Mouse (Mus musculus): Measurements from ENCODE around the gene Arhgap23. TPM values are rescaled to one million over a fixed set of nuclear protein-coding genes. Genes with fewer than 3 reads are reported as not detected.

The Arhgap23 gene
- polyA plus RNA-seq, 1 experiment, result 26.0 TPM

GRCm38 (mm10) chr11:97435808-97436491, 20.6 kb downstream of the Arhgap23 start:
- DNase-seq (ENCODE audit: low spot score), result peak; percentile 72

GRCm38 (mm10) chr11:97437745-97438144, 22.4 kb downstream of the Arhgap23 start:
- DNase-seq (ENCODE audit: low spot score), result no peak

GRCm38 (mm10) chr11:97438868-97439267, 23.5 kb downstream of the Arhgap23 start:
- DNase-seq (ENCODE audit: low spot score), result no peak

- DNase-seq (ENCODE audit: low spot score), result peak; percentile 81
These were observed 24.6 kb downstream of the Arhgap23 start for GRCm38 (mm10) chr11:97439935-97440334.

- DNase-seq (ENCODE audit: low spot score), result no peak
These were observed 25.1 kb downstream of the Arhgap23 start for GRCm38 (mm10) chr11:97440441-97440881.

- DNase-seq (ENCODE audit: low spot score), result no peak
These were observed 25.8 kb downstream of the Arhgap23 start for GRCm38 (mm10) chr11:97441036-97441657.

GRCm38 (mm10) chr11:97441658-97442125, 26.4 kb downstream of the Arhgap23 start:
- no peak for DNase-seq (ENCODE audit: low spot score)

GRCm38 (mm10) chr11:97442891-97443675, 27.8 kb downstream of the Arhgap23 start:
- DNase-seq (ENCODE audit: low spot score), result no peak

GRCm38 (mm10) chr11:97445596-97445995, 30.3 kb downstream of the Arhgap23 start:
- DNase-seq (ENCODE audit: low spot score), result no peak

- DNase-seq (ENCODE audit: low spot score), result no peak
These were observed 30.7 kb downstream of the Arhgap23 start for GRCm38 (mm10) chr11:97445999-97446511.

- no peak for DNase-seq (ENCODE audit: low spot score)
These were observed 32.6 kb downstream of the Arhgap23 start for GRCm38 (mm10) chr11:97447979-97448378.

GRCm38 (mm10) chr11:97448611-97449394, 33.5 kb downstream of the Arhgap23 start:
- DNase-seq (ENCODE audit: low spot score), result no peak

- DNase-seq (ENCODE audit: low spot score), result no peak
These were observed 34.4 kb downstream of the Arhgap23 start for GRCm38 (mm10) chr11:97449601-97450293.

- DNase-seq (ENCODE audit: low spot score), result no peak
These were observed 35.1 kb downstream of the Arhgap23 start for GRCm38 (mm10) chr11:97450305-97450922.

GRCm38 (mm10) chr11:97451625-97452024, 36.3 kb downstream of the Arhgap23 start:
- no peak for DNase-seq (ENCODE audit: low spot score)

- DNase-seq (ENCODE audit: low spot score), result no peak
These were observed 41.8 kb downstream of the Arhgap23 start for GRCm38 (mm10) chr11:97457120-97457519.

GRCm38 (mm10) chr11:97461307-97461820, 46.0 kb downstream of the Arhgap23 start:
- DNase-seq (ENCODE audit: low spot score), result no peak

GRCm38 (mm10) chr11:97462538-97462937, 47.2 kb downstream of the Arhgap23 start:
- DNase-seq (ENCODE audit: low spot score), result no peak

GRCm38 (mm10) chr11:97463166-97463565, 47.8 kb downstream of the Arhgap23 start:
- DNase-seq (ENCODE audit: low spot score), result no peak

GRCm38 (mm10) chr11:97463991-97464390, 48.7 kb downstream of the Arhgap23 start:
- no peak for DNase-seq (ENCODE audit: low spot score)

All from urinary bladder, adult 2 months (tissue).